Mouse (Mus musculus): Measurements from ENCODE around the gene Kmt2e.

The Kmt2e gene

DNA sequence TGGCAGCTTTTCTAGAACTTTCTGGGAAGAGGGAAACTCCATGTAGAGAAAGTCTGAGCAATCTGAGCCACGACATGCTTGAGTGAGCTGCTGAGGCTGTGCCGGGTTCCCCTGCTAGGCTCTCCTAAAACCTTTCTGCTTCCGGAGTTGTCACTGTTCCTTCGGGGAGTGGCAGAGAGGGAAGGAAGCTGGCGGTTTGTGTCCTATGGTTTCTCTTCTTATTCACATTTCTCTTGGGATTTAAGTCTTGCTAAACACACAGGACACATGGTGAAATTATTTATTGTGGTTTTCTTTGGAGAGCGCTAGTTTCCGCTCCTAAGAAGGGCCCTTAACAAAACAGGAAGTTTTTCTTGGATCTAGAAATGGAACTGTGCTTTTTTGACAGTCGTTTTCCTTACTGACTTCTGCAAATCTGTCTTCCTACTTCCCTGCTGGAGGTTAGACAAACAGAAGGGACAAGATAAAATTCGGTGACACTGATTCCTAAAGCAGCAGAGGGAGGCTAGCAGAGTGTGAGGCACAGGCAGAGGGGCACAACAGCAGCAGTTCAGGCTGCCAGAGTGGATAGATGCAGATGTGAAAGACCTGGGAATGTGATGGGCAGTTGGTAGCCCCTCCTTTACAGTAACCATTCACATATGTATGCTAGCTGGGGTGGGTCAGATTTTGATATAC is 24.1 kb upstream of the Kmt2e start:
- DNase-seq (ENCODE audit: low read depth, low spot score), result no peak

- DNase-seq (ENCODE audit: low read depth, low spot score), result no peak
Measured at GRCm38 (mm10) chr5:23410718-23411101, 23.5 kb upstream of the Kmt2e start.

DNA sequence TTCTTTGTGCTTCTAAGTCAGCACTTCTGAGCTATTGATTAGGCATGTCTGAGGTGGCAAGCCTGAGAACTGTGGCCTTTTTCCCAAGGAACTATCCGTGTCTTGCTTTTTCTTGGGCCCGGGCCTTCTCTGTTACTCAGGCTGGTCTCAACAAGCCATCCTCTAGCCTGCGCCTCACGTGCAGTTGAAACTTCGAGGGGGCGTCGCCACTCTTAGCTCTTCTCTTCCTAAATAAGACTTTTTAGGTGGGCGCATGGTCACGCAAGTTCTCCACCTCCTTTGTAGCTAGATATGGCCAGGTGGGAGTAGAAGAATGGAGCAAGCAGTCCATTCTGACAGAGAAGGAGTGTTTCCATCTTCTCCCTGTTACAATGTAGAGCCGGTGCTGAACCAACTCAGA is 22.6 kb upstream of the Kmt2e start:
- DNase-seq (ENCODE audit: low read depth, low spot score), result no peak

DNA sequence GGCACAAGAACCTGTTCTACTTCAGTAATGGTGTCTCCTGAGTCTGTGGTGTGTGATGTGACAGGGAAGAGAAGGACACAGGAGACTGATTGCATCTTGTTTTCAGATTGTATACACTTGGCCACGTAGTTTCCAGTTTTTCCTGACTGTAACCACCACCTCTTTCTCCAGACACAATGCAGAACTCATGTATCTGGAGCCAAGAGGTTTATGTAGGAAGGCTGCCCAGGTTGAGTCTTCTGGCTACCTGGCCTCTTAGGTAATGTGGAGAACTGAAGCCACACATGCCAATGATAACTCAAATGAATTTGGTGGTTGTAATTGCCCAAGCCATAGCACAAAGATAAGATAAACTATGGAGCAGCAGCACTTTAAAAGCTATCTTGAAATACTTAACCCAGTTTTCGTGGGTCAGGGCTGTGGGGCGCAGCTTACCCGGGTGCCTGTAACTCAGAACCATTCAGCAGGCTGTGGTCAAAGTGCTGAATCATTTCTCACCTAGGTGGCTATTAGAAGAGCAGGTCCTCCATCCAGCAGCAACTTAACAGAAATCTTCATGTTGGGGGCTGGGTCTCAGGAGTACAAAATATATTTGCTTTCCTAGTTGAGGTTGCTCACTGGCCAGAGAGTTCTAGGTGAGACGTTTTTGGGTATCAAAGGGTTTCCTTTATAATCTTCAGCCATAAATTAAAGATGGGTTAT is 21.8 kb upstream of the Kmt2e start:
- no peak for DNase-seq (ENCODE audit: low read depth, low spot score)

DNA sequence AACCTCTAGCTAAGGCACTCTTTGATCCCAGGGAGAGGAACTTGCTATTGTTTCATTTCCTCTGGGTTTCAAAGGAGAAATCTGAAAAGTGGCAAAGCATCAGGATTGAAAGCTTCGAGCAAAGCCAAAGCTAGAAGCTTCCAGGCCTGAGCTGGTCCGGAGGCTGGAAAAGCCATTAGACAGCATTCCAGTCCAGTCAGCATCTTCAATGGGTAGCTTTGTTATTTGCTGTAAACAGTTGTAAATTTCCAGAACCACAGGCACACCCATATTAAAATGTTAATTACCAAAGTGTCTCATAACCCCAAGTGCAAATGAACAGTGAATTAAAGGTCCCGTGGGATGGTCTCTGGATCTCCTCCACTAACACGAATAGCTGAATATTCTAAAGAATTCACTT is 21.2 kb upstream of the Kmt2e start:
- DNase-seq (ENCODE audit: low read depth, low spot score), result peak; percentile 45

- peak; percentile 50 for DNase-seq (ENCODE audit: low read depth, low spot score)
Measured at GRCm38 (mm10) chr5:23413575-23414470, 20.4 kb upstream of the Kmt2e start.

DNA sequence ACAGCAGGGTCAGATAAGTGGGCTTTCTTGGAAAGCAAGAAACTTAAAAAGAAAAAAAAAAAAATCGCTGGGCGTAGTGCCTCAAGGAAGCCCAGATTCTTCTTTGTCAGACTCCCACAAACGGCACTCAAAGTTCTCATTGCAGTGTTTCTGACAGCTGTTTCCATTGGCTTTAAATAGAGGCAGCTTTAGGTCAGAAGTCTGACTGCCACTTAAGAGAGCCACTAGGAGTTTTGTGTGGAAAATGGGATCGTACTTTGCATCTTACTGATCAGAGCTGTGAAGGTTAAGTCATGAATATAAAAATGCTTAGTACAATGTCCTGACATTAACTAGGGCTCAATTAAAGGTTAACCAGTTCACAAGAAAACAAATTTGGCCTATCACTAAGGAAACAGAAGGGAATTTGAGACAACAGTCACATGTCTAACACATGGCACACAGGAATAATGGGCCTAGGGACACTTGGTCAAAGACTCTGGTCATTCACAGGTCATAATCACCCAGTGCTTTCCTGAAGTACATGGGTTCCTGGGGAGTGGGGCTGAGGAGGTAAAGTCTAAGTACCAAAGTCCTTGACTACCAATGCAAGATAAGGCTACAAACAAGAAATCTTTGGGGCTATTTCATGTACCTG is 19.6 kb upstream of the Kmt2e start:
- peak; percentile 37 for DNase-seq (ENCODE audit: low read depth, low spot score)

- peak; percentile 66 for DNase-seq (ENCODE audit: low read depth, low spot score)
Measured at GRCm38 (mm10) chr5:23415571-23416285, 18.5 kb upstream of the Kmt2e start.

DNA sequence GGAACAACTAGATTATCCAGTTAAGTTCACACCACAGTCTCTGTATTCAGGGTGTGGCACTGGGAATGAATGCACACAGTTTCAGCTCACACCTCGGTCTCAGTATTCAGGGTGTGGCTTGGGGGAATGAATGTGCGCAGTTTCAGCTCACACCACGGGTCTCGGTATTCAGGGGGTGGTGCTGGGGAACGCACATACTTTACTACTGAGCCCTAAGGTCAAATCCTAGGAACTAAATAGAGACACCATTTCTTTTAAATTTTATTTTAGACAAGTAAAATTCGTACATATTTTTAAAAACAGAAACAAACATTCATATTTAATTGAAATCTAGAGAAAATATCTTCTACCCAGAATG is 18.0 kb upstream of the Kmt2e start:
- peak; percentile 83 for DNase-seq (ENCODE audit: low read depth, low spot score)

GRCm38 (mm10) chr5:23417716-23418115 is 16.5 kb upstream of the Kmt2e start:
- no peak for DNase-seq (ENCODE audit: low read depth, low spot score)

GRCm38 (mm10) chr5:23418147-23418781 is 16.0 kb upstream of the Kmt2e start:
- DNase-seq (ENCODE audit: low read depth, low spot score), result peak; percentile 90

DNA sequence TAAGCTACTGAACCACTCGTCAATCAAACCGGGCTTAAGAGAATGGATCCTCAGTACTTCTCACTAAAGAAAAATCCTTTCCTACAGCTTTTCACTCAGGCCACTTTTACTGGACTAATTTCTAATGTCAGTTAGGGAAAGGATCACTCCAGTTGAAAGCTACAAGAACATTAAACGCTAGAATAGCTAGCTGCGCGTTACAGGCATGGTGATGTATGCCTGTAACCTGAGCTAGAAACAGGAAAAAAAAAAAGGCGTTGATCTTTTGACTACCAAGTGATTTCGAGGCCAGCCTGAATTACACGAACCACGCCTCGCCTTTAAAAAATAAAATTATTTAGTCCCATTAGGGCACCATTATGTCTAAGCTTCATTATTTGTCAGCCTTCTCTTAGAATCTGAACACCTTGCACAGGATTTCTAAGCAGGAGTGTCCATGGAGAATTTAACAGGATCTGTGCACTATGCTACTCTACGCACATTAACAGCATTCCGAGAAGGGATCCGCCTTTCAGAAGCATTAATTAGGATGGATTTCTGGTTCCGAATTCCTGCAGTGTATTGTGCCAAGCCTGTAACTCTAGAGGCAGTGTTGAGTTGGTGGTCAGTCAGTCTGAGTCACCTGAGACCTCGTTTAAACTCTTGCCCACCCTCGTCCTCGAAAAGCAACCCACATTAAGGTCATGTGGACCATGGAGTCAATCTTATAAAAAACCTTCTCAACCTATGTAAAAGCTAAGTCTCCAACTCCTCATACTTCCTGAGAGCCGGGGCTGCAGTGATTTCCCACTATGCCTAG is 15.2 kb upstream of the Kmt2e start:
- peak; percentile 48 for DNase-seq (ENCODE audit: low read depth, low spot score)

DNA sequence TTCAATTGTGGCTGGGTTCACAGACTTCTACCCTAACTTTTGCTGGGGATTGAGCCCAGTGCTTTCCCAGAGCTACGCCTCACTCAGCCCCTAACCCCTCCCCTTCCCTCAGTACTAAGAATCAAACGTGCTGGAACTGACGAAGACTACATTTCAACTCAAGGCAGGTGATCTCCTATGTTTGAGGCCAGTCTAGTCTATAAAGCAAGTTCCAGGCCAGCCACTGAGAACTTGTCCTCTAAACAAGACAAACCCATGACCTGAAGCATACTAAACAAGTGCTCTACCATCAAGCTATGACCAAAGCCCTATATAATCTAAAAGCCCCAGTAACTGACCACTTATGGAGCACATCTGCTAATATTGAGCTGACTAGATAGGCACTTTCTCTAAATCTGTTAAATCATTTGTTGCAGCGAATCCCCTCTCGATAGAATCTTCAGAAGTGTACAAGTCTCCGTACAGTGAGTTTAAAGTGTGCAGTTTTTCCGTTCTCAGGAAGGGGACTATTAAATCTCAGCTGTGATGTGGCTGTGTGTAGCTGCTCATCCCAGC is 14.5 kb upstream of the Kmt2e start:
- DNase-seq (ENCODE audit: low read depth, low spot score), result no peak

GRCm38 (mm10) chr5:23420410-23420809 is 13.8 kb upstream of the Kmt2e start:
- no peak for DNase-seq (ENCODE audit: low read depth, low spot score)

GRCm38 (mm10) chr5:23421440-23421839 is 12.8 kb upstream of the Kmt2e start:
- DNase-seq (ENCODE audit: low read depth, low spot score), result no peak

DNA sequence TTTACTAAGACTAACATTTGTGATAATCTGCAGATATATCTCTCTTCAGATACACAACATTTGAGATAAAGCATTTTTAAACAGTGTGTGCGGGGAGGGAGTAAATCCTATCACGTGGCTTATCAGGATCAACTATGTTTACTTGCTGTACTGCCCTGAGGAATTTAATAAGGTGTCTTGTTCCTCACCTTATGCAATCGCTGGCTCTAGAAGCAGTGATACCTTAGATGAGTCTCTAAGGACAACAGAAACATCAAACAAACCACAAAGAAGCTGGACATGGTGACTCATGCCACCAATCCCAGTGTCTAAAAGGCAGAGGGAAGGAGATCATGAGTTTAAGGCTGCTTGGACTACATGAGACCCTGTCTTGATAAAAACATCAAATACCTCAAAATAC is 11.2 kb upstream of the Kmt2e start:
- no peak for DNase-seq (ENCODE audit: low read depth, low spot score)

DNA sequence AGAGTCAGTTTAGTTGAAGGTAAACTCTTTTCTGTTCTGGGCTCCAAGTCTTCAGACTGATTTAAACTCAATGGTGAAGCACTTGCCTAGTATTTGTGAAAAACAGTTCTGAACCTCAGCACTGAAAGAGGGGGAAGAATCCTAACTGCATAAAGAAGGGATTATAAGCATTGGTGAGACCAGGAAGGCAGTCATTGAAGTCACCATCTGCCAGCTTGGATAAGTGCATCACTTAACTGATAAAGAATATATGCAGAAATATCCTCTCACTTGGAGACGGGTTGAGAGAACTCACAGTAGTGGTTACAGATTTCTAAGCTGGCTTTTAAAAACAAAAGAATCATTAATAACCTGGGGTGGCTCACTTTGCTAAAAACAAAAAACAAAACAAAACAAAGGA is 6.7 kb upstream of the Kmt2e start:
- no peak for DNase-seq (ENCODE audit: low read depth, low spot score)

GRCm38 (mm10) chr5:23431070-23431864 is 3.0 kb upstream of the Kmt2e start:
- DNase-seq (ENCODE audit: low read depth, low spot score), result peak; percentile 33
